Mouse (Mus musculus): ENCODE results near the gene Lipk.

Lipk gene

GRCm38 (mm10) chr19:34008002-34008401 lies at the start of gene Lipk:
TSS of gene Lipk (plus strand) at chr19:34008290.
- DNase-seq (ENCODE audit: low read depth, low spot score) = no peak

- DNase-seq (ENCODE audit: low read depth, low spot score) = no peak
These were observed 47.2 kb upstream of the Lipk start, which contains the start of gene Lipf for GRCm38 (mm10) chr19:33960887-33961286. TSS of gene Lipf (plus strand) at chr19:33961187.

- no peak for DNase-seq (ENCODE audit: low read depth, low spot score)
These were observed 29.1 kb upstream of the Lipk start for GRCm38 (mm10) chr19:33979007-33979406.

- DNase-seq (ENCODE audit: low read depth, low spot score) = no peak
These were observed 25.0 kb upstream of the Lipk start for GRCm38 (mm10) chr19:33983043-33983442.

- no peak for DNase-seq (ENCODE audit: low read depth, low spot score)
These were observed 13.5 kb downstream of the Lipk start for GRCm38 (mm10) chr19:34021440-34022172.

- DNase-seq (ENCODE audit: low read depth, low spot score) = no peak
These were observed 14.7 kb downstream of the Lipk start for GRCm38 (mm10) chr19:34022759-34023158.

GRCm38 (mm10) chr19:34039731-34040130 lies 31.6 kb downstream of the Lipk start:
- no peak for DNase-seq (ENCODE audit: low read depth, low spot score)

GRCm38 (mm10) chr19:34043008-34043407 lies 34.9 kb downstream of the Lipk start:
- DNase-seq (ENCODE audit: low read depth, low spot score) = no peak

GRCm38 (mm10) chr19:34049371-34050039 lies 41.4 kb downstream of the Lipk start:
- DNase-seq (ENCODE audit: low read depth, low spot score) = no peak

GRCm38 (mm10) chr19:34051502-34051901 lies 43.4 kb downstream of the Lipk start:
- DNase-seq (ENCODE audit: low read depth, low spot score) = no peak

- DNase-seq (ENCODE audit: low read depth, low spot score) = no peak
These were observed 55.5 kb downstream of the Lipk start for GRCm38 (mm10) chr19:34063547-34063946.

GRCm38 (mm10) chr19:34064059-34064458 lies 56.0 kb downstream of the Lipk start:
- DNase-seq (ENCODE audit: low read depth, low spot score) = no peak

GRCm38 (mm10) chr19:34066779-34067472 lies 58.8 kb downstream of the Lipk start, which contains the start of gene Lipn:
TSS of gene Lipn (plus strand) at chr19:34067358.
- DNase-seq (ENCODE audit: low read depth, low spot score) = no peak

- DNase-seq (ENCODE audit: low read depth, low spot score) = no peak
These were observed 66.1 kb downstream of the Lipk start for GRCm38 (mm10) chr19:34074239-34074638.

- no peak for DNase-seq (ENCODE audit: low read depth, low spot score)
These were observed 70.0 kb downstream of the Lipk start for GRCm38 (mm10) chr19:34078130-34078529.

GRCm38 (mm10) chr19:34089011-34089680 lies 81.1 kb downstream of the Lipk start:
- no peak for DNase-seq (ENCODE audit: low read depth, low spot score)

GRCm38 (mm10) chr19:34095381-34095780 lies 87.3 kb downstream of the Lipk start:
- no peak for DNase-seq (ENCODE audit: low read depth, low spot score)

- DNase-seq (ENCODE audit: low read depth, low spot score) = no peak
These were observed 88.1 kb downstream of the Lipk start for GRCm38 (mm10) chr19:34096228-34096627.

Measured in c-Kit-negative CD71-positive TER-119-positive erythroid progenitor cells, embryonic 14.5 days (primary cell).